Mouse (Mus musculus) myocyte (in vitro differentiated cells): Measurements from ENCODE around the gene Gimap7. TPM values are rescaled to one million over a fixed set of nuclear protein-coding genes. Genes with fewer than 3 reads are reported as not detected.

Source experiments
- H3K27me3 ChIP-seq: one replicate; pipeline ENCODE4 v1.6.1; 2011; ENCODE audit not compliant: control insufficient read depth, insufficient read depth, insufficient read length
- H3K36me3 ChIP-seq: one replicate; pipeline ENCODE4 v1.6.1; 2011; ENCODE audit not compliant: control insufficient read depth, insufficient read depth
- H3K4me2 ChIP-seq: one replicate; pipeline ENCODE4 v1.6.1; 2011; ENCODE audit warnings: low read depth, control low read depth
- H3K4me3 ChIP-seq: one replicate; pipeline ENCODE4 v1.5.1; 2011; ENCODE audit warnings: mild to moderate bottlenecking, control low read depth, moderate library complexity
- H3K79me2 ChIP-seq: one replicate; pipeline ENCODE4 v1.6.1; 2011; ENCODE audit not compliant: control insufficient read depth, insufficient read depth
- H3ac ChIP-seq: one replicate; pipeline ENCODE4 v1.6.1; 2011; ENCODE audit not compliant: control insufficient read depth, insufficient read length
- CEBPB ChIP-seq: IDR thresholded peaks from 2 replicates; pipeline ENCODE4 v1.6.1; 2011; ENCODE audit warnings: mild to moderate bottlenecking, moderate library complexity; ENCODE audit not compliant: poor library complexity, insufficient read depth, severe bottlenecking
- E2F4 ChIP-seq: IDR thresholded peaks from one replicate; pipeline ENCODE4 v1.6.1; 2011; ENCODE audit warnings: mild to moderate bottlenecking, control low read depth, moderate library complexity; ENCODE audit not compliant: insufficient read depth
- MAX ChIP-seq: IDR thresholded peaks from one replicate; pipeline ENCODE4 v1.6.1; 2011; ENCODE audit warnings: low read depth, mild to moderate bottlenecking, control low read depth
- MYOD1 ChIP-seq, 3 experiments: IDR thresholded peaks; one replicate each; pipeline ENCODE4 v1.6.1; 2011; ENCODE audit warnings: control low read depth in 2 of 3, low read depth in 2 of 3, mild to moderate bottlenecking in 2 of 3, moderate library complexity in 1 of 3; ENCODE audit not compliant: insufficient read length in 2 of 3, control insufficient read depth in 1 of 3
- MYOG ChIP-seq, 3 experiments: IDR thresholded peaks; one replicate each; pipeline ENCODE4 v1.6.1; 2011; ENCODE audit warnings: control low read depth in 2 of 3, low read depth in 2 of 3, mild to moderate bottlenecking in 2 of 3; ENCODE audit not compliant: insufficient read length in 2 of 3, control insufficient read depth in 1 of 3, insufficient read depth in 1 of 3
- POLR2A ChIP-seq: IDR thresholded peaks from one replicate; pipeline ENCODE4 v1.6.1; 2011; ENCODE audit warnings: low read depth, mild to moderate bottlenecking, control low read depth, moderate library complexity; ENCODE audit not compliant: insufficient read length
- POLR2AphosphoS2 ChIP-seq: IDR thresholded peaks from one replicate; pipeline ENCODE4 v1.6.1; 2011; ENCODE audit warnings: low read depth, control low read depth; ENCODE audit not compliant: insufficient read length
- REST ChIP-seq: IDR thresholded peaks from one replicate; pipeline ENCODE4 v1.6.1; 2011; ENCODE audit warnings: mild to moderate bottlenecking, control low read depth, moderate library complexity; ENCODE audit not compliant: insufficient read depth, insufficient read length
- SRF ChIP-seq: IDR thresholded peaks from one replicate; pipeline ENCODE4 v1.6.1; 2011; ENCODE audit warnings: low read depth; ENCODE audit not compliant: control insufficient read depth, insufficient read length
- TCF12 ChIP-seq: IDR thresholded peaks from one replicate; pipeline ENCODE4 v1.6.1; 2011; ENCODE audit warnings: mild to moderate bottlenecking, control low read depth; ENCODE audit not compliant: poor library complexity, insufficient read depth, severe bottlenecking
- TCF3 ChIP-seq: IDR thresholded peaks from one replicate; pipeline ENCODE4 v1.6.1; 2011; ENCODE audit warnings: low read depth, control low read depth; ENCODE audit not compliant: insufficient read length
- USF1 ChIP-seq: IDR thresholded peaks from one replicate; pipeline ENCODE4 v1.6.1; 2011; ENCODE audit warnings: low read depth, mild to moderate bottlenecking, control low read depth, moderate library complexity
- polyA plus RNA-seq: library from polyadenylated mRNA; unstranded; fragments of >200 nt; fragmentation: generic; extraction: Trizol; gene quantifications from one replicate; pipeline ENCODE4 v1.2.1, GENCODE M21; 2012; ENCODE audit warnings: missing spikeins

The Gimap7 gene
- polyA plus RNA-seq, 1 experiment, result not detected

DNA sequence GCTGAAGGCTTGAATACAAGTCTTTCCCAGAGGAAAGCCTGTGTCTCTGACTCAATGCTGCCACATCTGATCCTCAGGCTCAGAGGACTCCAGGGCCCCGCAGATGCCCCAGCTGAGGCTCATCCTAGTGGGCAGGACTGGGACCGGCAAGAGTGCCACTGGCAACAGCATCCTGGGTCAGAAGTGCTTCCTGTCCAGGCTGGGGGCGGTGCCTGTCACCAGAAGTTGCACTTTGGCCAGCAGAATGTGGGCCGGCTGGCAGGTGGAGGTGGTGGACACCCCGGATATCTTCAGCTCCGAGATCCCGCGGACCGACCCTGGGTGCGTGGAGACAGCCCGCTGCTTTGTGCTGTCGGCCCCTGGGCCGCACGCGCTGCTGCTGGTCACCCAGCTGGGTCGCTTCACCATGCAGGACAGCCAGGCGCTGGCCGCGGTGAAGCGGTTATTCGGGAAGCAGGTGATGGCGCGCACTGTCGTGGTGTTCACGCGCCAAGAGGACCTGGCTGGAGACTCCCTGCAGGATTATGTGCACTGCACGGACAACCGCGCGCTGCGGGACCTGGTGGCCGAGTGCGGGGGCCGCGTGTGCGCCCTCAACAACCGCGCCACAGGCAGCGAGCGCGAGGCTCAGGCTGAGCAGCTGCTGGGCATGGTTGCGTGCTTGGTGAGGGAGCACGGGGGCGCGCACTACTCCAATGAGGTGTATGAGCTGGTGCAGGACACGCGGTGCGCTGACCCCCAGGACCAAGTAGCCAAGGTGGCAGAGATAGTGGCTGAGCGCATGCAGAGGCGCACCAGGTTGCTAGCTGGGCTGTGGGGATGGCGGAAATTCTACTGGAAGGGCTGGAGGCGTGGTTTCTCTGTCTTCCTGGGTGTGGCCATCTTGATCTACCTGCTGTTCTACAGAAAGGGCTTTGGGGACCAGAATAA is 24.3 kb downstream of the Gimap7 start:
- TF ChIP-seq REST, result no peak
- TF ChIP-seq MYOG (IDR thresholded peaks at IDR 0.05; ENCODE audit: control insufficient read depth in 1 of 3, insufficient read depth in 1 of 3, insufficient read length in 2 of 3, low read depth in 2 of 3), result no peak
- TF ChIP-seq POLR2AphosphoS2, result no peak
- TF ChIP-seq MAX, result no peak
- no peak for TF ChIP-seq POLR2A
- TF ChIP-seq TCF12, result no peak
- TF ChIP-seq SRF, result no peak
- TF ChIP-seq CEBPB, result no peak
- TF ChIP-seq TCF3, result no peak
- no peak for TF ChIP-seq MYOD1 (IDR thresholded peaks at IDR 0.05; ENCODE audit: control insufficient read depth in 1 of 3, insufficient read length in 2 of 3, low read depth in 2 of 3)
- TF ChIP-seq USF1, result no peak
- TF ChIP-seq E2F4, result no peak
- Histone ChIP-seq H3K4me2 (no peak overlapping the region), H3K79me2 (no peaks in the 10 kb centered on the region), H3K36me3 (no peaks in the 10 kb centered on the region), H3K4me3 (no peak overlapping the region), H3ac (no peak overlapping the region), H3K27me3 (no peaks in the 10 kb centered on the region)

DNA sequence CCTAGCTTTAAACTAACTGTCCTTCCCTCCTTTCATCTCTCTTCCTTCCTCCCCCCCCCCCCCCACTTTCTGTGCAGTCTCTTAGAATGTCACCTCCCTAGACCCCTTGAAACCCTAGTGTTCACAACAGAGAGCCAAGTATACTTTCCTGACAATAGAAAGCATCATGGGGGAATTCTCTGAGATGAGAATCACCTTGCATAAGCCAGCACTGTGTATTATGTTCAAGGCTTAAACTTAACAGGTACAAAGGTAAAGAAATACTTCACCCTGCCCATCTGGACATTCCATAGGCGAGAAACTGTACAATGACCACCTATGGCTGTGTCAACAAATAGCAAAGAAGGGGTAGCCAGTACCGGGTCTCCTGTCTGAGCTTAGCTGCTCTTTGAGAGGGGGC is 27.1 kb downstream of the Gimap7 start:
- no peak overlapping the region for H3K4me2 ChIP-seq
- TF ChIP-seq MYOD1 (IDR thresholded peaks at IDR 0.05; ENCODE audit: control insufficient read depth in 1 of 3, insufficient read length in 2 of 3, low read depth in 2 of 3) (no peak), TCF12 (no peak)
- H3K79me2 ChIP-seq, result no peaks in the 10 kb centered on the region
- H3K27me3 ChIP-seq, result no peaks in the 10 kb centered on the region
- no peak overlapping the region for H3K4me3 ChIP-seq
- no peaks in the 10 kb centered on the region for H3K36me3 ChIP-seq
- no peak overlapping the region for H3ac ChIP-seq

DNA sequence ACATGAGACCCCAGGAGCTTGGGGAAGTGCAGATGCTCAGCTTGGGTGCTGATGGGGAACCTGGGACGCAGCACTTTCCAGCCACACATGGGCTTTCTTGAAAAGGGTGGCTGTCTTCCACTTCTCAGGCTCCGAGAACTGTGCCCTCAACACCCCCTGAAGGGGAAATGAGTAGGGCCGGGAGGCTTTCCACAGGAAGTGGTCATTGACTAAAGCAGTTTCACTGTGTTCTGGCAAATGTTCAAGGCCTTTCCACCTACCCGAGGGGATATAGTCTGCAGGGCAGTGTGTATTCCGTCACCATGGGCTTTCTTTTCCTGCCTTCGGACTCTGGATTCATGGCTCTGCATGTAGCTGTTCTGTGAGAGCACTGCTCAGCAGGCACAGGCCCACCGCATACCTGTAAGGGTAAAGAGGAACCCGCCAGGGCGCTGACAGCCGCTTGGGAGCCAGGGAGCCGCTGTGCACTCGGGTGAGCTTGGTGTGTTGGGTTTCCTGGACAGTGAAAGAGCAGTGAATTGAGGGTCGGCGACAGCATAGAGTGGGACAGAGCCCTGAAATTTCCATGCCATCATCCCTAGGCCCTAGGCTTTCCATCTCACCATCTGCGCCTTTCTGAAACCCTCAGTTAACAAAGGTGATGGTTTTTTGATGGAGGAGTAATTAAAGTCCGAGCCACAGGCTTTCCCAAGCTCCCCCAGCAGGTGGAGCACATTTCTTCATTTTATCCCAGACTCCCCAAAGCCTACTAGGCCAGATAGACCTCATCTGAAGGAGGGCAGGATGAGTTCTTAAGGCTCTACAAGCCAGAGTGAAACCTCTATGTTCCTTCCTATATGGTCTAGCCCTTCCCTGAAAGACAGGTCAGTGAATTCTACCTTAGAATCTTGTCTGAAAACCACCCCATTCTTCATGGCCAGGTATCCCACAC is 27.8 kb downstream of the Gimap7 start, which contains the start of gene Gimap5:
Gene Gimap5 (plus strand): TSS at position 239 of the 931 bp plus-strand sequence.
- TF ChIP-seq E2F4, result no peak
- no peak for TF ChIP-seq MYOG (IDR thresholded peaks at IDR 0.05; ENCODE audit: control insufficient read depth in 1 of 3, insufficient read depth in 1 of 3, insufficient read length in 2 of 3, low read depth in 2 of 3)
- TF ChIP-seq SRF, result no peak
- TF ChIP-seq USF1, result no peak
- no peak for TF ChIP-seq REST
- TF ChIP-seq TCF3, result no peak
- TF ChIP-seq TCF12, result no peak
- TF ChIP-seq POLR2AphosphoS2, result no peak
- TF ChIP-seq POLR2A, result no peak
- TF ChIP-seq MAX, result no peak
- no peak for TF ChIP-seq CEBPB
- no peak for TF ChIP-seq MYOD1 (IDR thresholded peaks at IDR 0.05; ENCODE audit: control insufficient read depth in 1 of 3, insufficient read length in 2 of 3, low read depth in 2 of 3)
- Histone ChIP-seq H3K36me3 (no peaks in the 10 kb centered on the region), H3K27me3 (no peaks in the 10 kb centered on the region), H3ac (no peak within 1 kb of the TSS), H3K4me2 (no peak within 1 kb of the TSS), H3K4me3 (no peak within 1 kb of the TSS), H3K79me2 (no peaks in the 10 kb centered on the region)

DNA sequence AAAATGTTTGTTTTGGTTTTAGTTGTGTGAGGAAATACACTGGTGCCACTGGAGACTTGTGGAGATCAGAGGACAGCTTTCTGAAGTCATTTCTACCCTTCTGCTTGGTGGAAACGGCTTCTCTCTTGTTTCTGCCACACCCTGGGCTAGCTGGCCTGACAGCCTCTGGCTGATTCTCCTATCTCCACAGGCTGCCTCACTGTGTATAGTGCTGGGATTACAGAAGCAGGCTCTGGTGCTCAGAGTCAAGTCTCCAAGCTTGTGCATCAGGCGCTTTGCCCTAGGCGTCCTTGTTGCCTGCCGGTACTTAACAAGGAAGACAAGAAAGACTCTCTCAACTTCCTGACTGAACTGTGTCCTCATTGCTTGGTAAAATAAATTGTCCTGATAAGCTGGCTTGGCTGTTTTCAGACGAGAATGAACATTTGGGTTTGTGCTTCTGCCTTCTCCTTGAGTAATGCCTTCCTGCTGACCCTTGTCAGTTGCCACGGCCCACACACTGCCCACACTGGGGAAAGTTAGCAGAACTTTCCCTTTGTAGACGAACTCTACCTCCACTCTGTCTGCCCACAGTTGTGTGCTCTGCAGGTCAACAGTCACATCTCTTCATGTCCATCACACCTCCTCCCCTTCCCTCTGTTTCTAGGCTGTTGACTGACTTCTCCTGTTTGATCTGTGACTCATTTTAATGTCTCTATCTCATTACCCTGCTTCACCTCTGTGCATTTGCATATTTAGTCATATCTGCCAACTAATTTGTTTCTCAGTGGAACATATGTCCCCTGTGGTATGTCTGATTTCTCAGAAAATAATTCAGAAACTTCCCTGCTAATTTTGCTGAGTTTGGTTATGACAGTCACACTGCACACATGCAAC is 28.9 kb downstream of the Gimap7 start:
- H3K4me3 ChIP-seq, result no peak overlapping the region
- no peak overlapping the region for H3ac ChIP-seq
- H3K4me2 ChIP-seq, result no peak overlapping the region

More for the DNA sequence above, 28.9 kb downstream of the Gimap7 start:
- no peaks in the 10 kb centered on the region for H3K79me2 ChIP-seq
- no peaks in the 10 kb centered on the region for H3K36me3 ChIP-seq
- TF ChIP-seq POLR2AphosphoS2 (no peak), USF1 (no peak), SRF (no peak), CEBPB (no peak), MYOD1 (IDR thresholded peaks at IDR 0.05; ENCODE audit: control insufficient read depth in 1 of 3, insufficient read length in 2 of 3, low read depth in 2 of 3) (no peak), POLR2A (no peak), TCF12 (no peak), REST (no peak), TCF3 (no peak), E2F4 (no peak), MAX (no peak), MYOG (IDR thresholded peaks at IDR 0.05; ENCODE audit: control insufficient read depth in 1 of 3, insufficient read depth in 1 of 3, insufficient read length in 2 of 3, low read depth in 2 of 3) (no peak)
- H3K27me3 ChIP-seq, result no peaks in the 10 kb centered on the region
